Mouse (Mus musculus) brown adipose tissue, adult 24 weeks (tissue): Measurements from ENCODE around the gene Gab1. TPM values are rescaled to one million over a fixed set of nuclear protein-coding genes. Genes with fewer than 3 reads are reported as not detected.

Experiments used
- H3K27ac ChIP-seq: fragments of 200-500 bp; replicated peaks from 2 replicates; pipeline ENCODE4 v1.5.1; 2012; ENCODE audit warnings: low read depth, mild to moderate bottlenecking, low read length
- H3K4me1 ChIP-seq: fragments of 200-500 bp; 2 replicates; pipeline ENCODE4 v1.6.1; 2012; ENCODE audit warnings: low read length, mixed read lengths; ENCODE audit not compliant: control insufficient read depth, insufficient read depth, insufficient read length
- H3K4me3 ChIP-seq: fragments of 200-500 bp; 2 replicates; pipeline ENCODE4 v1.5.1; 2012; ENCODE audit warnings: low read depth, mild to moderate bottlenecking, low read length, moderate library complexity; ENCODE audit not compliant: insufficient read depth
- polyA plus RNA-seq: library from polyadenylated mRNA; stranded (reverse); fragments of >200 nt; gene quantifications from 2 replicates; pipeline ENCODE4 v1.2.4, GENCODE M21; 2012; ENCODE audit not compliant: missing spikeins, insufficient read depth, insufficient read length

Gene Gab1
- polyA plus RNA-seq: 6.1 and 8.2 TPM in 2 replicates

- peak within 1 kb of the TSS; percentile 90 for H3K27ac ChIP-seq
- H3K4me1 ChIP-seq: peaks cover 3% of the 10 kb centered on the region; the same call in 1 of the 2 replicates
Measured at GRCm38 (mm10) chr8:80880196-80881106, at the start of gene Gab1. TSS of gene Gab1 (minus strand) at chr8:80880519.

DNA sequence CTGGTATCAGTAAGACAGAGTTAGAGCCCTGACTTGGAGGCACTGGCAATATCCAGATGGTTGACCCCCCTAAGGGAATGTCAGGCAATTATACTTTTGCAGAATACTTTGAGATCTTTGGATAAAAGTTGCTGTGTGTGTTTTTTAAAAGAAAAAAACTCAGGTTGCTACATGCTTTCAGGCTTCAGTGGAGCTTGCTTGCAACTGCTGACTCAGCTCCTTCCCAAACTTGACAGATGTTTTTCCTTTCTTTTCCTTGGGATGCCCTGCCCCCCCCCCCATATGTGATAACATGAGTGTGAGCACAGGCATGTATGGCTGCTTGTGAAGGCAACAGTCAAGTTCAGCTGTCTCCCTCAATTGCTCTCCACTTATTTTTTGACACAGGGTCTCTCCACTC is 48.5 kb upstream of the Gab1 start:
- Histone ChIP-seq H3K4me3 (no peak overlapping the region), H3K27ac (no peak overlapping the region), H3K4me1 (peaks cover 3% of the 10 kb centered on the region; the same call in 1 of the 2 replicates)

More at GRCm38 (mm10) chr8:80880196-80881106, at the start of gene Gab1:
- peak within 1 kb of the TSS; percentile 99 for H3K4me3 ChIP-seq

- H3K4me3 ChIP-seq: no peak overlapping the region
- H3K4me1 ChIP-seq: peaks cover 9% of the 10 kb centered on the region; the same call in 1 of the 2 replicates
- no peak overlapping the region for H3K27ac ChIP-seq
Measured at GRCm38 (mm10) chr8:80923794-80924316, 43.5 kb upstream of the Gab1 start.

- Histone ChIP-seq H3K4me3 (no peak overlapping the region), H3K4me1 (peaks cover 9% of the 10 kb centered on the region; the same call in 1 of the 2 replicates), H3K27ac (no peak overlapping the region)
Measured at GRCm38 (mm10) chr8:80922642-80923041, 42.3 kb upstream of the Gab1 start.

DNA sequence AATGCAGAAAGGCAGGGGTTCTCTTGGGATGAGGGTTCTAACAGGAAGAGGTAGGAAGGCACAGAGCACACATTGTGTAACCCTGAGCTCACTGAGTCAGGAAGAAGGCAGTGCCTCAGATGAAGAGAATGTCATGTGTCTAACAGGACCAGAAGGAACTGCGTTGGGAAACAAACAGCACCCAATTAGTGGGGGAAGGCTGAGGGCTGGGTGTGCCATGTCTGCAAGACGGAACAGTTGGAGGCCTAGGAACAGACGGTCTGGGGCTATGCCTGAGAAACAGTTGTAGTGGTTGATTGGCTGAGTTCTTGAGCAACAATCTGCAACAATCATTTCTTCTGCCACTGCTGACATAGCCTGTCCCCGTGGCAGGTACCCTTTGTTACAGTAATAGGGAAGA is 38.8 kb upstream of the Gab1 start:
- Histone ChIP-seq H3K4me3 (no peak overlapping the region), H3K27ac (no peak overlapping the region), H3K4me1 (peaks cover 11% of the 10 kb centered on the region; the same call in 1 of the 2 replicates)

DNA sequence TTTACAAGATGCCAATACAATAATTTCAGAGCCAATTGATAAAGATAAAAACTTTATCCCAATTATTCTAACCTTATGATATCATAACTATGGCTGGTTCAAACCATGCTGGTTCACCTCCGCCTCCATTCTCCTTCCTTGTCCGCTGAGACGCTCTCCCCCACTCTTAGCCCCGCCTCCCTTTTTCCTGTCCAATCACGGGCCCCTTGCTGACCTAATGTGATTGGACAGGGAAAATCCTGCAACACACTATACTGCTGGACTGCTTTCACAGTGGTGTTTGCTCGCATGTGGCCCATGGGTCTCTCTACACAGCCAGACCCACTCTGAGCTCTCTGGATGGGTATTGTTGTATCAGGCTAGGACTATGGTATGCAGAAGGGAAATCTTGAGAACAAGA is 38.2 kb upstream of the Gab1 start:
- Histone ChIP-seq H3K4me3 (no peak overlapping the region), H3K27ac (no peak overlapping the region), H3K4me1 (peaks cover 7% of the 10 kb centered on the region; the same call in 1 of the 2 replicates)

DNA sequence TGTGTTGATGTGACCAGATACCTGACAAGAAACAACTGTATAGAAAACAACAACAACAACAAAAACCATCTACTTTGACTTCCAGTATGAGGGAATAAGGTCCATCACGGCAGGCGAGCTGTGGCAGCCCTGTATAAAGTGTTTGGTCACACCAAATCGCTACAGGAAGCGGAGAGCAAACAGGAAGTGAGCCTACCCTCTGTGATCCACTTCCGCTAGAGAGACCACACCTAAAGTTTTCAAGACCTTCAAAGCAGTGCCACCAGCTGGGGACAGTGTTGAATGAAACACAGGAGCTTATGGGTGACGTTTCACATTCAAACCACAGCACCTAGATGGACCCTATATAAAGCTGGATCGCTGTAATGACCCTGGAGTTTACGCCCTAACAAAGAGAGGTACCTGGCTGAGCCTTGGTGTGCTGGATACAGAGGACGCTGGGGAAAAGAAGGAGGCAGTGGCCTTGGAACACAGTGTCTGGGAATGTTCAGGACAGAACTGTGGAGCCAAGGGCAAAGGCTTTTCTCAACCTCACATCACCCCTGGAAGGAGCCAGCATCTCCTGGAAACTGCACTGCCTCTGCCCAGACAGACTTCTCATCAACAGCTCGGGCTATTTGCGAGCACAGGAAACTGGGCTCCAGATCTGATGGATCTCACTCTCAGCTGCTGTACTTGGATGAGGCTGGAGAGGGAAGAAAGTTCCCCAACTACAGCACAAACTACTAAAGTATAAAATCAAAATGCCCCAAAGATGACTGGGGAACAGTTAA is 36.3 kb upstream of the Gab1 start:
- H3K27ac ChIP-seq: no peak overlapping the region
- H3K4me3 ChIP-seq: no peak overlapping the region
- peaks cover 6% of the 10 kb centered on the region; the same call in 1 of the 2 replicates for H3K4me1 ChIP-seq

GRCm38 (mm10) chr8:80913016-80913748 is 32.9 kb upstream of the Gab1 start:
- Histone ChIP-seq H3K4me3 (no peak overlapping the region), H3K27ac (no peak overlapping the region), H3K4me1 (peaks cover 3% of the 10 kb centered on the region; the same call in 1 of the 2 replicates)

GRCm38 (mm10) chr8:80911400-80911799 is 31.1 kb upstream of the Gab1 start:
- H3K4me3 ChIP-seq: no peak overlapping the region
- no peaks in the 10 kb centered on the region; the same call in 1 of the 2 replicates for H3K4me1 ChIP-seq
- H3K27ac ChIP-seq: no peak overlapping the region

- Histone ChIP-seq H3K4me3 (no peak overlapping the region), H3K4me1 (no peaks in the 10 kb centered on the region; the same call in 1 of the 2 replicates), H3K27ac (peak overlapping the region; percentile 34; the same call in 1 of the 2 replicates)
Measured at GRCm38 (mm10) chr8:80908262-80908907, 28.1 kb upstream of the Gab1 start.

DNA sequence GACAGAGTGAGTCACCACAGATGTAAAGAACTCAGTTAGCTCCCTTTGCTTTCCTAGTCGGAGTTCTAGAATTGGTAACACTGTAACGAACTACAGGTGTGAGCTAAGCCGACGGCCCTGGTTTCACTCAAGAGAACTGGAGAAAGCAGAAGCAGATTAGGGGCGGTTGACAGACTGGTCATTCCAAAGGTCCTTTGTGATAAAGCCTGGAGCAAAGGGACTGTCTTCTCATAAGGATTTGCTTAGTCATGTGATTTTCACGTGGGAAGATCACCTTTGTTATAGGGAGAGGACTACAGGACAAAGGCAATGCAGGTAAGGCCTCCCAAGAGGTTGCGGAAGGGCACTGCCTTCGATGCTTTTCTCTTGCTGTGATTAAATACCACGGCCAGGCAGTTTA is 22.0 kb upstream of the Gab1 start:
- no peak overlapping the region for H3K27ac ChIP-seq
- H3K4me1 ChIP-seq: no peaks in the 10 kb centered on the region
- no peak overlapping the region for H3K4me3 ChIP-seq

- Histone ChIP-seq H3K4me3 (no peak overlapping the region), H3K4me1 (peaks cover 5% of the 10 kb centered on the region; the same call in 1 of the 2 replicates), H3K27ac (no peak overlapping the region)
Measured at GRCm38 (mm10) chr8:80899364-80899763, 19.0 kb upstream of the Gab1 start.

DNA sequence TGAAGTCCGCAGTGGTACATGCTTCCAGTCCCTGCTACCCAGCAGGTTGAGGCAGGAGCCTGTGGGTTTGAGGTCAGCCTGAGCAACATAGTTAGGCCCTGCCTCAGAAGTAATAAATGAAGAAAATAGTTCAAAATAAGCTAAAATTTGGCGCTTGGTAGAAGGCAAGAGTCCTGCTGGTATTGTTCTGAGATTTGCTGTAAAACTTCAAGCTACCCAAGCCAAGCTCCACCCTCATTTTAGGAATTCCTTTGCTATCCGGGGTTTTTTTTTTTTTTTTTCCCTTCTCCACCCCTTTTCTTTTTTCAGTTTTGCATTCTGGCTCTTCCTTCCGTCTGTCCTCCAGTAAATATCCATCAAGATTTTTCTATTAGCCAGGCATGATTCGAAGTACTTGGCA is 15.7 kb upstream of the Gab1 start:
- no peak overlapping the region for H3K4me3 ChIP-seq
- H3K27ac ChIP-seq: 0 out of 2 replicates have a peak overlapping the region, but pooled peaks have one; percentile 21
- peaks cover 5% of the 10 kb centered on the region; the same call in 1 of the 2 replicates for H3K4me1 ChIP-seq

GRCm38 (mm10) chr8:80895397-80895796 is 15.1 kb upstream of the Gab1 start:
- 0 out of 2 replicates have a peak overlapping the region, but pooled peaks have one; percentile 21 for H3K27ac ChIP-seq
- H3K4me3 ChIP-seq: peak overlapping the region; percentile 12; the same call in 1 of the 2 replicates
- peaks cover 5% of the 10 kb centered on the region; the same call in 1 of the 2 replicates for H3K4me1 ChIP-seq
